Mouse (Mus musculus) liver, adult 2 months (tissue): ENCODE measurements around the gene Cela2a. TPM values are rescaled to one million over a fixed set of nuclear protein-coding genes. Genes with fewer than 3 reads are reported as not detected.

Experiments used
- DNase-seq: peaks from one replicate; pipeline ENCODE4 v3.0.0-alpha.2; 2011; ENCODE audit warnings: low read depth, low spot score; ENCODE audit errors: extremely low read depth
- H3K27ac ChIP-seq: fragments of 200-500 bp; replicated peaks from 2 replicates; pipeline ENCODE4 v1.5.1; 2012; ENCODE audit warnings: low read depth, mild to moderate bottlenecking, control low read depth, inconsistent platforms, low read length; ENCODE audit not compliant: insufficient read depth
- H3K27me3 ChIP-seq: fragments of 200-500 bp; 2 replicates; pipeline ENCODE4 v1.6.1; 2012; ENCODE audit warnings: mild to moderate bottlenecking, moderate library complexity, low read length, inconsistent platforms; ENCODE audit not compliant: control insufficient read depth, insufficient read depth
- H3K36me3 ChIP-seq: fragments of 200-500 bp; 2 replicates; pipeline ENCODE4 v1.6.1; 2012; ENCODE audit warnings: low read length, inconsistent platforms; ENCODE audit not compliant: control insufficient read depth, insufficient read depth
- H3K4me1 ChIP-seq: fragments of 200-500 bp; 2 replicates; pipeline ENCODE4 v1.6.1; 2011; ENCODE audit warnings: low read length; ENCODE audit not compliant: control insufficient read depth, insufficient read depth
- H3K4me3 ChIP-seq: fragments of 200-500 bp; 2 replicates; pipeline ENCODE4 v1.5.1; 2011; ENCODE audit warnings: low read depth, mild to moderate bottlenecking, control low read depth, low read length, moderate library complexity; ENCODE audit not compliant: insufficient read depth
- H3K79me2 ChIP-seq: fragments of 200-500 bp; 2 replicates; pipeline ENCODE4 v1.6.1; 2012; ENCODE audit warnings: inconsistent platforms, mild to moderate bottlenecking, low read length, moderate library complexity; ENCODE audit not compliant: control insufficient read depth, insufficient read depth
- H3K9ac ChIP-seq: fragments of 200-500 bp; 2 replicates; pipeline ENCODE4 v1.6.1; 2012; ENCODE audit warnings: low read depth, mild to moderate bottlenecking, control low read depth, inconsistent platforms, low read length
- CTCF ChIP-seq: fragments of 200-500 bp; IDR thresholded peaks from 2 replicates; pipeline ENCODE4 v1.5.1; 2011; ENCODE audit warnings: low read depth, low read length, control low read depth
- POLR2A ChIP-seq: fragments of 200-500 bp; IDR thresholded peaks from 2 replicates; pipeline ENCODE4 v1.6.1; 2011; ENCODE audit warnings: low read length, control low read depth; ENCODE audit not compliant: insufficient read depth; ENCODE audit errors: extremely low read depth
- WGBS: fragments of 180-500 bp; shearing (Covaris S2); methylation state at CpG from one replicate; pipeline ENCODE4 v1.1.7; 2018; 5-methylcytosine and 5-hydroxymethylcytosine counted together
- polyA plus RNA-seq: library from polyadenylated mRNA; depleted of rRNA; stranded (reverse); fragments of >200 nt; gene quantifications from 2 replicates; pipeline ENCODE4 v1.2.3, GENCODE M21; 2012
- total RNA-seq: library from RNA; depleted of rRNA; stranded (reverse); fragments of >200 nt; gene quantifications from 2 replicates; pipeline ENCODE4 v1.2.3, GENCODE M21; 2014

The Cela2a gene
- total and polyA plus RNA-seq, 2 experiments, result 4.8 to 238 TPM

GRCm38 (mm10) chr4:141809850-141810464 lies 16.0 kb downstream of the Cela2a start:
- peak; percentile 80 for TF ChIP-seq CTCF
- TF ChIP-seq POLR2A, result no peak
- H3K27ac ChIP-seq, result no peak overlapping the region
- H3K27me3 ChIP-seq, result no peaks in the 10 kb centered on the region
- no peak overlapping the region for H3K9ac ChIP-seq
- peaks cover 2% of the 10 kb centered on the region; the same call in 1 of the 2 replicates for H3K4me1 ChIP-seq
- peaks cover 37% of the 10 kb centered on the region for H3K36me3 ChIP-seq
- 72% methylated on average over 8 of the region's 8 CpGs for WGBS
- DNase-seq, result peak; percentile 75
- H3K4me3 ChIP-seq, result no peak overlapping the region
- H3K79me2 ChIP-seq, result no peaks in the 10 kb centered on the region

- H3K27ac ChIP-seq, result no peak overlapping the region
These were observed 20.1 kb downstream of the Cela2a start for GRCm38 (mm10) chr4:141805886-141806285.

GRCm38 (mm10) chr4:141804105-141804504 lies 21.9 kb downstream of the Cela2a start:
- WGBS, result 88% methylated on average over 4 of the region's 4 CpGs
- Histone ChIP-seq H3K4me1 (no peaks in the 10 kb centered on the region), H3K36me3 (peaks cover 31% of the 10 kb centered on the region), H3K27me3 (no peaks in the 10 kb centered on the region), H3K27ac (no peak overlapping the region), H3K79me2 (no peaks in the 10 kb centered on the region), H3K9ac (no peak overlapping the region), H3K4me3 (no peak overlapping the region)
- 0 out of 2 replicates have a peak, but pooled peaks have one; percentile 17 for TF ChIP-seq CTCF
- TF ChIP-seq POLR2A, result no peak
- no peak for DNase-seq

More at GRCm38 (mm10) chr4:141805886-141806285, 20.1 kb downstream of the Cela2a start:
- Histone ChIP-seq H3K27me3 (no peaks in the 10 kb centered on the region), H3K4me1 (peaks cover 2% of the 10 kb centered on the region; the same call in 1 of the 2 replicates), H3K4me3 (no peak overlapping the region), H3K79me2 (no peaks in the 10 kb centered on the region), H3K36me3 (peaks cover 32% of the 10 kb centered on the region), H3K9ac (no peak overlapping the region)
- 89% methylated on average over 8 of the region's 8 CpGs for WGBS
- no peak for DNase-seq
- TF ChIP-seq CTCF (no peak), POLR2A (no peak)

GRCm38 (mm10) chr4:141797545-141797944 lies 28.4 kb downstream of the Cela2a start:
- peaks cover 19% of the 10 kb centered on the region for H3K4me1 ChIP-seq
- H3K36me3 ChIP-seq, result peaks cover 10% of the 10 kb centered on the region; the same call in 1 of the 2 replicates
- DNase-seq, result no peak
- H3K27me3 ChIP-seq, result no peaks in the 10 kb centered on the region
- no peak overlapping the region for H3K4me3 ChIP-seq
- H3K27ac ChIP-seq, result no peak overlapping the region
- 91% methylated on average over 5 of the region's 5 CpGs for WGBS
- no peak overlapping the region for H3K9ac ChIP-seq
- H3K79me2 ChIP-seq, result peaks cover 12% of the 10 kb centered on the region
- TF ChIP-seq CTCF (no peak), POLR2A (no peak)

- H3K9ac ChIP-seq, result no peak overlapping the region
- H3K27me3 ChIP-seq, result no peaks in the 10 kb centered on the region
- peaks cover 10% of the 10 kb centered on the region; the same call in 1 of the 2 replicates for H3K36me3 ChIP-seq
- TF ChIP-seq CTCF (no peak), POLR2A (no peak)
- no peak for DNase-seq
- peaks cover 12% of the 10 kb centered on the region for H3K79me2 ChIP-seq
- no peak overlapping the region for H3K4me3 ChIP-seq
- WGBS, result 98% methylated on average over 4 of the region's 4 CpGs
- H3K27ac ChIP-seq, result no peak overlapping the region
- H3K4me1 ChIP-seq, result peaks cover 21% of the 10 kb centered on the region
These were observed 29.0 kb downstream of the Cela2a start for GRCm38 (mm10) chr4:141796954-141797353.

GRCm38 (mm10) chr4:141796356-141796755 lies 29.6 kb downstream of the Cela2a start:
- WGBS, result 47% methylated on average over 7 of the region's 7 CpGs
- no peaks in the 10 kb centered on the region for H3K27me3 ChIP-seq
- peak overlapping the region; percentile 60 for H3K27ac ChIP-seq

More at GRCm38 (mm10) chr4:141796356-141796755, 29.6 kb downstream of the Cela2a start:
- TF ChIP-seq CTCF (no peak), POLR2A (no peak)
- DNase-seq, result no peak
- Histone ChIP-seq H3K79me2 (peaks cover 12% of the 10 kb centered on the region), H3K9ac (peak overlapping the region; percentile 40), H3K4me3 (no peak overlapping the region), H3K36me3 (peaks cover 10% of the 10 kb centered on the region; the same call in 1 of the 2 replicates), H3K4me1 (peaks cover 26% of the 10 kb centered on the region)
